Mouse (Mus musculus): ENCODE data around the gene Ptgs2. TPM values are rescaled to one million over a fixed set of nuclear protein-coding genes. Genes with fewer than 3 reads are reported as not detected.

The Ptgs2 gene
- polyA plus RNA-seq, 1 experiment from 2014 or later: 0.04 TPM

Small RNAs within 50 kb of the gene (microRNA-seq; reads per million reads assigned to microRNA genes)
- not detected for gene Gm44329

Other genes starting within 250 kb of the Ptgs2 start
- 1.7 and 1.9 TPM in 2 replicates for gene Pla2g4a, start 138.7 kb upstream of the Ptgs2 start, polyA plus RNA-seq (2015; fragmentation: Nextera tagmentation; extraction: Ambion mirVana)
- not detected in 2 replicates for gene Pdc, start 219.4 kb downstream of the Ptgs2 start, polyA plus RNA-seq (2015; fragmentation: Nextera tagmentation; extraction: Ambion mirVana)

All from neural tube, embryonic 13.5 days (tissue).